Mouse (Mus musculus) frontal cortex, postnatal 14 days (tissue): ENCODE results near the gene Adamts1.

Source experiments
- DNase-seq, 2 experiments: peaks; one replicate each; pipeline ENCODE4 v3.0.0; 2022; ENCODE audit warnings: low spot score in 2 of 2

The Adamts1 gene

GRCm38 (mm10) chr16:85765697-85766096, 37.2 kb downstream of the Adamts1 start:
- no peak for DNase-seq

GRCm38 (mm10) chr16:85765167-85765566, 37.7 kb downstream of the Adamts1 start:
- no peak for DNase-seq

- no peak for DNase-seq
Observed at GRCm38 (mm10) chr16:85762052-85762665, 40.8 kb downstream of the Adamts1 start.

DNA sequence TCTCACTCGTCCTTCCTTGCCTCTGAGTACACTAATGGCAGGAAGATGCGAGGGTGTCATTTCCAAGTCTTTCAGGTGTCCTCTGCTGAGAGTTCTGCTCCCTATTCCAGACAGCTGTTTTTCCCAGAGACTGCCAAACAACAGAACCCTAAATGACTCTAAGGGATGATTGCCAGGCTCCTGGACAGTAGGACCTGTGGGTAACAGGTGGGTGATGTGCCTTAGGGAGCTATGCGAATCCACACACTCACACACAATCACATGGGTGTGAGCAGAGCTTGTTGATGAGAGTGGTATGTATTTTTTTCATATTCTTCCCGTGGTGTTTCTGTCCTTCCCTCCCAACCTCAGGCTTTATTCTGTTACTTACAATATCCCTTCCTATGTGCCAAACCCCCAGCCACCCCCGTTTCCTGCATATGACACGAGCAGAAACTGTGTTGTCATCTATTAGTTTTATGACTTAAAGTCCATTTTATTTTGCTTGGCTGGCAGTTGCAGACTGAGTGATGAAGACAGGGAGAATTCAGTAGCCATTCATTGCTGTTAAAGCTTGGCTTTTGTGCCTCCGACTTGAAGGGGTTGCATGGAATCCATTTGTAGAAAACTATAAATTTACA, 41.8 kb downstream of the Adamts1 start:
- DNase-seq: no peak

DNA sequence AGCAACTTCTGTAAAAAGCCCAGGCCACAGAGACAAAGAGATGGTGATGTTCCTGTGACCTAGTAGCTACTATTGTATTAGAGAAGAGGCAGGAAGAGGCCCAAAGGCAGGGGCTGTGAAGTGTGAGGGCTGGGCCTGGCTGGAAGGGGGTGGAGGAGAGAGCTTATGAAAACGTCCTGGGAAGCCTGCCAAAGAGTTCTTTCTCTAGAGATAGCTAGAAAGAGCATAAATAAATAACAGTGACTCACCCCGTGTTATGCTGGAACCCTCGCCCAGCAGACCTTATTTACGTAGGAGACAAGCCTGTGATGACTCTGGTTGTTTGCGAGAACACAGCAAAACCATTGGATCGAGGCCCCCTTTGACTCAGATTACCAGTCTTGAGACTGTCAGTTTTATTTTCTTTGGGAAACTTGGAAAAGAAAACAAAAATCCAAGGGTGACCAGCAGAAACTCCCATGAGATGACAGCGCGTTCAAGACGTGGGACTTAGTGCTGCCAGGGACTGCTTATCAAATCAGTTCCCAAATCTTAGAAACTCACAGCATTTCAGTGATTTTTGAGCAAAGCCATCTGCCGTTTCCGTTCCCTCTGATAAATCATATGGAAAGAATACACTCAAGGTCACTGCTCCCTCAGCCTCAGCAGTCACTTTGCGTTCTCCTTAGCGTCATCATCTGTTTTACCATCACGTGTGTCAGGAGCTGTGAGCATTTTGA, 46.7 kb downstream of the Adamts1 start:
- peak; percentile 14 to 20 for DNase-seq

DNA sequence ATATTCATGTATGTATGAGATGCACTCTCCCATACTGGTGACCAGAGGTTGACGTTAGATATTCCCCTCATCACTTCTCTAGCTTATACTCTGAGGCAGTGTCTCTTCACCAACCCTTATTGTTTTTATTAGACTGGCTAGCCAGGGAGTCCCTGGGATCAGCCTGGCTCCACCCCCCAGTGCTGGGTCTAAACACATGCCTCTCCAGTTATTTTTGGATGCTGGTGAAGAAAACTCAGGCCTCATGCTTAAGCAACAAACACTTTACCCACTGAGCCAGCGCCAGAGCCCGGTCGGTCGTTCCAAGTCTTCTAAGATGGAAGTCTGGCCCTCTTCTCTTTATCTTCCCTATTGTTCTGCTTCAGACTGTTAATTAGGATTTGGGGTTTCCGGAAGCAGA, 53.6 kb downstream of the Adamts1 start:
- DNase-seq: no peak

DNA sequence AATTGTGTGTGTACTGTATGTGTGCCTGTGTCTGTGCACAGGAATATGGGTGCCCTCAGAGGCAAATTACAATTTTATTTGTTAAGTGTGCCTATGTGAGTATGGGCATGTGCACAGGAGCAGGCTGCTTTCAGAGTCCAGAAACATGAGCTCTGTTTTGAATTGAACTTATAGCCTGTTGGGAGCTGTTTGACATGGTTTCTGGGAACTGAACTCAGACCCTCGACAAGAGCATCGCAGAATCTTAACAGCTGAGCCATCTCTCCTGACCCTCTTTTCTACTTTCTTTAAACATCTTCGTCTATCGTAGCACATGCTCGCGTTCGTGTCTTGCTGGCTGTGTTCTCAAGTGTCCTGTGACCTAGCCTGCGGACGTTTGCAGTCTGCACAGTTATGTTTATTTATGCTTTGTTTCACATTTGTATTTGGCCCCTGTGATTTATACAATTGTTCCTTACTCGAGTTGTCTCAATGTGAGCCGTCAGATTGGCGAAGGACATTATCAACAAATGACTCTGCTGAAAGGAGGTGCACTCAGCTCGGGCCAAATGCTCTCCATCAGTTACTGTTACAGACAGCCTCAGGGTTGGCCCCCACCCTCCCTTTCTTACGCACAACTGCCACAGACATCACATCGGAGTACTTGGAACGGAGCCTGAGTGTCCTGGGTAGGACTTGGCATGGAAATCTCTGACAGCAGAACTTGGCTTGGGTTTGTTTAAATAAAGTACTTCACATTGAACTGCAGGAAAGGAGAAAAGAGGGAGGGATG, 55.1 kb downstream of the Adamts1 start:
- DNase-seq: no peak

DNA sequence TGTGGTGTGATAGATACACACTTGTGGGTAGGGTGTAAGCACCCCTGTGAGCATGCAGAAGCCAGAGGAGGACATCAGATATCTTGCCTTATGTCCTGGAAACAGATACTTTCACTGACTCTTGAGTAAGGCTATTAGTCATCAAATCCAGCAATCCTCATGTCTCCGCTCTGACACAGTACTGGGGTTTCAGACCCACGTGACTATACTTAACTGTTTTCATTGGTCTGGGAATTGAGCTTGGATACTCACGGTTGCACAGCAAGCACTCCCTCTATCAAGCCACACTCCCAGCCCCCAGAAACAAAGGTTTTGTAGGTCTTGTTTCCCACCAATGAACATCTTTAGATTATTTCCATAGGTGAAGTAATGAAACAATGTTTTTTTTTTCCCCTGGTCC, 56.5 kb downstream of the Adamts1 start:
- no peak for DNase-seq
